ENCODE assay signal across 8 mouse cellular contexts in genomic region chr1:179866056-179866772, GRCm38 (mm10).
DNase-seq lines count a peak whose midpoint lies in the region; ATAC-seq lines count a peak whose summit lies in the region.

No protein-coding gene starts in this region.

- no peaks in the 10 kb centered on the region for H3K36me3 ChIP-seq in hindbrain, embryonic 10.5 days
- no peaks in the 10 kb centered on the region for H3K36me3 ChIP-seq in hindbrain, embryonic 12.5 days
- H3K36me3 ChIP-seq in midbrain, embryonic 13.5 days, result no peaks in the 10 kb centered on the region

- peak overlapping the region; percentile 54; the same call in 1 of the 2 replicates for H3K27ac ChIP-seq in hindbrain, embryonic 10.5 days
- H3K27ac ChIP-seq in hindbrain, embryonic 12.5 days, result no peak overlapping the region
- H3K27ac ChIP-seq in midbrain, embryonic 13.5 days, result no peak overlapping the region

- ATAC-seq in hindbrain, embryonic 12.5 days (ENCODE audit: low FRiP score), result no peak
- ATAC-seq in midbrain, embryonic 13.5 days, result no peak

- H3K4me1 ChIP-seq in hindbrain, embryonic 10.5 days (replicated peaks), result peaks cover 22% of the 10 kb centered on the region
- H3K4me1 ChIP-seq in hindbrain, embryonic 12.5 days, result no peaks in the 10 kb centered on the region
- no peaks in the 10 kb centered on the region for H3K4me1 ChIP-seq in midbrain, embryonic 13.5 days (replicated peaks)

- whole genome bisulfite sequencing in hindbrain, embryonic 10.5 days, result 76% methylated on average over 16 of the region's 16 CpGs
- WGBS in hindbrain, embryonic 12.5 days, result 76% methylated on average over 16 of the region's 16 CpGs
- WGBS in midbrain, embryonic 13.5 days, result 84% methylated on average over 16 of the region's 16 CpGs

- H3K9me3 ChIP-seq in hindbrain, embryonic 10.5 days, result no peaks in the 10 kb centered on the region
- H3K9me3 ChIP-seq in hindbrain, embryonic 12.5 days (replicated peaks), result no peaks in the 10 kb centered on the region
- no peaks in the 10 kb centered on the region for H3K9me3 ChIP-seq in midbrain, embryonic 13.5 days

- DNase-seq in hindbrain, embryonic 10.5 days (ENCODE audit: low spot score), result no peak
- DNase-seq in heart, adult 9 months (ENCODE audit: low spot score in 2 of 2), result peak; percentile 28 to 48
- peak; percentile 90 for DNase-seq in kidney, postnatal 14 days
- DNase-seq in mesoderm, embryonic 11.5 days (ENCODE audit: low read depth, low spot score), result peak; percentile 51
- no peak for DNase-seq in thymus, postnatal 25 days
- DNase-seq in right cerebral cortex, postnatal 14 days, result no peak

- H3K9ac ChIP-seq in hindbrain, embryonic 12.5 days, result no peak overlapping the region
- no peak overlapping the region for H3K9ac ChIP-seq in midbrain, embryonic 13.5 days (replicated peaks)

- H3K4me3 ChIP-seq in hindbrain, embryonic 10.5 days, result no peak overlapping the region
- H3K4me3 ChIP-seq in hindbrain, embryonic 12.5 days, result no peak overlapping the region
- no peak overlapping the region for H3K4me3 ChIP-seq in midbrain, embryonic 13.5 days (replicated peaks)

- no peaks in the 10 kb centered on the region for H3K27me3 ChIP-seq in hindbrain, embryonic 10.5 days (ENCODE audit: insufficient read depth, poor library complexity, severe bottlenecking)
- H3K27me3 ChIP-seq in hindbrain, embryonic 12.5 days, result no peaks in the 10 kb centered on the region
- H3K27me3 ChIP-seq in midbrain, embryonic 13.5 days, result no peaks in the 10 kb centered on the region

- H3K4me2 ChIP-seq in hindbrain, embryonic 12.5 days (replicated peaks), result no peak overlapping the region
- no peak overlapping the region for H3K4me2 ChIP-seq in midbrain, embryonic 13.5 days (replicated peaks)

Comparison
In these comparisons a context has a peak if more than half of its experiments do, and no peak if none do; other contexts are left out.
1. DNase-seq: peak in heart, adult 9 months (2 of 2), kidney, postnatal 14 days (single experiment) and mesoderm, embryonic 11.5 days (single experiment); none in hindbrain, embryonic 10.5 days (single experiment), thymus, postnatal 25 days (single experiment) and right cerebral cortex, postnatal 14 days (single experiment).